Mouse (Mus musculus): Measurements from ENCODE around the gene Camk2b. TPM values are rescaled to one million over a fixed set of nuclear protein-coding genes. Genes with fewer than 3 reads are reported as not detected.

The Camk2b gene
- polyA plus RNA-seq, 1 experiment from 2014 or later, result 1.1 TPM

DNA sequence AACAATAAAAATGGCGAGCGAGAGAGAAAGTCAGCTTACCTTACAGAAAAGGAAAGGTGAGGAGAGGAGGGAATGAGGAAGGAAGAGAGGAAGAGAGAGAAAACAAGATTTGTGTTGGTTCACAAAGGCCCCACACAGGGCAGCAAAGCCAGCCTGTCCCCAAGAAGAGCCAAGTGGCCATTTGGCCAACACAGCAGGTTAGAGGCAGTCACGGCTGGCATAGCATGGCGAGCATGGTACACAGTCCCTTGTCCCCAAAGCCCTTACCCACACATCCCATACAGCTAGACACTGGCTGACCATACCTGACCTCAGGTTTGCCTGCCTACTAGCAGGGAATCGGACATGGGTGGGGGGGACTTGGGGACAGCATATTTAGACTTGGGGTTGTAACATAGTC lies 82.5 kb downstream of the Camk2b start:
- ATAC-seq (ENCODE audit: low read depth), result no peak
- 90% methylated on average over 5 of the region's 5 CpGs for WGBS
- no peaks in the 10 kb centered on the region for H3K27me3 ChIP-seq (ENCODE audit: control insufficient read depth, insufficient read depth, low read depth, low read length)

DNA sequence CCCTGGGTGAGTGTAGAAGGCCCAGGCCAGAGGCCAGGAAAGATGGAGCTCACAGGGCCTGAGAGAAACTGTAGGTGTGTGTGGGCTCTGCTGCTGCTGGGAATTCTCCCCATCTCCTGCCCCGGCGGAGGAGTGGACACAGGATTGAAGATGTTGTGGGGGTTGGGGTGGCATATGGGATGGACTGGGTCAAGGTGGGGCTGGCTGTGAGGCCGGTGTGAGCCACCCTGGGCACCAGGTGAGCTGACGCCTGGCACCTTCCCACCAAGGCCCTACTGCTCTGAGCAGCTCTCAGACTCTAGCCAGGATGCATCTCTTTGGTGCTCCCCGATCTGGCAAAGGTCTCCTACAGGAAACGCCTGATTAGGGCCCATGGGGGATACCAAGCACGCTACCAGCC lies 84.8 kb downstream of the Camk2b start:
- no peaks in the 10 kb centered on the region for H3K4me1 ChIP-seq (replicated peaks; ENCODE audit: control insufficient read depth, insufficient read depth, low read length)
- 80% methylated on average over 7 of the region's 7 CpGs for WGBS

More for the DNA sequence above, 82.5 kb downstream of the Camk2b start:
- Histone ChIP-seq H3K36me3 (ENCODE audit: control insufficient read depth, insufficient read depth, low read length) (no peaks in the 10 kb centered on the region), H3K27ac (ENCODE audit: low read length) (no peak overlapping the region), H3K4me2 (ENCODE audit: low read depth, low read length) (no peak overlapping the region), H3K9ac (ENCODE audit: low read length) (no peak overlapping the region), H3K4me1 (replicated peaks; ENCODE audit: control insufficient read depth, insufficient read depth, low read length) (no peaks in the 10 kb centered on the region), H3K9me3 (ENCODE audit: control insufficient read depth, low read length) (no peaks in the 10 kb centered on the region), H3K4me3 (ENCODE audit: low read length) (no peak overlapping the region)

DNA sequence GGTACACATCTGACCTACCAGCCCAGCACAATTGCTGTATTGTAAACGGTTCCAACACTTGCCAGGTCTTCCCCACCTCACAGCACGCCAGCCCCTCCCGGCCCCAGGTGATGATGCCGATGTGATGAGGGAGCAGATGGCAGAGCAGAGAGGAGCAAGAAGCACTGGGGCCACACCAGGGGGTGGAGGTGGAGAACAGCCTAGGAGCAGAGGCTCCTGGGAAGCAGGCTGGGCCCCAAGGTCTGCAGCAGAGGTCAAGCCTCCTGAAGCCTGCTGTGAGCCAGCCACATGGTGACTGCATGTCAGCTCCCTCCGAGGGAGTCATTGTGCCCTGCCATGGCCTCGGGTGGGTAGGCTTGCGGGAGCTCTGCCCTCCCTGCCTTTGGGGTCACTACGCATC lies 85.6 kb downstream of the Camk2b start:
- no peak for ATAC-seq (ENCODE audit: low read depth)

More for the DNA sequence above, 84.8 kb downstream of the Camk2b start:
- H3K27me3 ChIP-seq (ENCODE audit: control insufficient read depth, insufficient read depth, low read depth, low read length), result no peaks in the 10 kb centered on the region
- H3K36me3 ChIP-seq (ENCODE audit: control insufficient read depth, insufficient read depth, low read length), result no peaks in the 10 kb centered on the region
- H3K9ac ChIP-seq (ENCODE audit: low read length), result no peak overlapping the region
- H3K27ac ChIP-seq (ENCODE audit: low read length), result no peak overlapping the region
- no peak for ATAC-seq (ENCODE audit: low read depth)
- no peaks in the 10 kb centered on the region for H3K9me3 ChIP-seq (ENCODE audit: control insufficient read depth, low read length)
- H3K4me2 ChIP-seq (ENCODE audit: low read depth, low read length), result no peak overlapping the region
- H3K4me3 ChIP-seq (ENCODE audit: low read length), result no peak overlapping the region

DNA sequence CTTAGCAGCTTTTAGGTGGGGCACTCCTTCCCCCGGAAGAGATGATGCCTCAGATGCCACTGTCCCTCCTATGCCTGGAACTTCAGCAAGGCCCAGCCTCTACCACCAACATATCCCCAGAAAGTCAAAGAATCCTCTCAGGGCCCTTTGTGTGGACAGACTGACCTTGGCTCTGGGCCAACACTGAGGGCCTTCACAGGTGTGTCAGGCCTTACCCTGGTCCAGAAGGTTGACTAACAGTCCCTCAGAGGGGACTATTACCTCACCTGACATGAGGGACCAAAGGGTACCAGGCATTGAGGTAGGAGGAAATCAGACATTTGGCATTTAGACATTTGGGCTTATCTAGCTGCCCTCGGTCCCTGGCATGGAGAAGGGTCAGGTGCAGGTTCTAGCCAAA lies 86.1 kb downstream of the Camk2b start:
- Histone ChIP-seq H3K27ac (ENCODE audit: low read length) (no peak overlapping the region), H3K9me3 (ENCODE audit: control insufficient read depth, low read length) (no peaks in the 10 kb centered on the region), H3K4me2 (ENCODE audit: low read depth, low read length) (no peak overlapping the region), H3K9ac (ENCODE audit: low read length) (no peak overlapping the region), H3K4me3 (ENCODE audit: low read length) (no peak overlapping the region), H3K4me1 (replicated peaks; ENCODE audit: control insufficient read depth, insufficient read depth, low read length) (no peaks in the 10 kb centered on the region), H3K36me3 (ENCODE audit: control insufficient read depth, insufficient read depth, low read length) (no peaks in the 10 kb centered on the region), H3K27me3 (ENCODE audit: control insufficient read depth, insufficient read depth, low read depth, low read length) (no peaks in the 10 kb centered on the region)
- WGBS, result 81% methylated on average over 2 of the region's 2 CpGs
- no peak for ATAC-seq (ENCODE audit: low read depth)

More for the DNA sequence above, 85.6 kb downstream of the Camk2b start:
- H3K27me3 ChIP-seq (ENCODE audit: control insufficient read depth, insufficient read depth, low read depth, low read length), result no peaks in the 10 kb centered on the region
- H3K9me3 ChIP-seq (ENCODE audit: control insufficient read depth, low read length), result no peaks in the 10 kb centered on the region
- H3K27ac ChIP-seq (ENCODE audit: low read length), result no peak overlapping the region
- H3K9ac ChIP-seq (ENCODE audit: low read length), result no peak overlapping the region
- H3K36me3 ChIP-seq (ENCODE audit: control insufficient read depth, insufficient read depth, low read length), result no peaks in the 10 kb centered on the region
- WGBS, result 63% methylated on average over 8 of the region's 8 CpGs
- no peak overlapping the region for H3K4me2 ChIP-seq (ENCODE audit: low read depth, low read length)
- no peaks in the 10 kb centered on the region for H3K4me1 ChIP-seq (replicated peaks; ENCODE audit: control insufficient read depth, insufficient read depth, low read length)
- H3K4me3 ChIP-seq (ENCODE audit: low read length), result no peak overlapping the region

DNA sequence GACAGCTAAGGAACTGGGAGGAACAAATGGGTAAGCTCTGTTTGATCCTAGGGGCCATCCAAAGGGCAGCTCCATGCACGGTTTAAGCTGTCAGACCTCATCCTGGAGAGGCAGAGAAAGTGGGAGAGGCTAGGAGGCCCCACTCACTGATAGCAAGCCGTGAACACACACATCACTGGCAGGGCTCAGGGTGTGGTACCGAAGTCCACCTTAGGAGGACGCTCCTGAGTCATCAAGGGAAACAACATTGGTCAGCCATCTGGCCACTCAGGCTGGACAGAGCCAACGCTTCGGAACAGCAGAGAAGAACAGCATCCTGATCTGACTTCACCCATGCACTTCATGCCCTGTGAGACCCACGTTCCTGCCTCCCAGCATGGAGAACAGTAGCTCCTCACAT lies 87.1 kb downstream of the Camk2b start:
- no peak for ATAC-seq (ENCODE audit: low read depth)

DNA sequence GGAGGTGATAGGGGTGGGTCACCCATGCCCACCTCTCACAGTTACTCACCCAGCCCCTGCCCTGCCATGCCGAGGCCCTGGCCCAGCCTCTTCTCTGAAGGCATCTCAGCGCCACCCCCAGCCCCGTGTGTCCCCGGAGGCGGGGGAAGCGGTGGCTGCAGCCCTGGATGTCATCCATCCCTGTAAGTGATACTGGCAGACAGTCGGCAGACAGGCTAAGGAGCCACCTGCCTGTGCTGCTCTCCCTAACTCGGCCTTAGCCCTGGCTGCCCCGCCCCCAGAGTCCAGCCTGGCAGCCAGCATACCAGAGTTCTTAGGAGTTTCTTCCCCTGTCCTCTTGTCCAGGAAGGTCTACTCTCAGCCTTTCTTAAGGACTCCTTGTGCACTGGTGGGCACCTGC lies 90.1 kb downstream of the Camk2b start:
- 14% methylated on average over 9 of the region's 9 CpGs for WGBS
- Histone ChIP-seq H3K9me3 (ENCODE audit: control insufficient read depth, low read length) (no peaks in the 10 kb centered on the region), H3K4me2 (ENCODE audit: low read depth, low read length) (no peak overlapping the region)

More for the DNA sequence above, 87.1 kb downstream of the Camk2b start:
- WGBS, result 74% methylated on average over 7 of the region's 7 CpGs
- Histone ChIP-seq H3K36me3 (ENCODE audit: control insufficient read depth, insufficient read depth, low read length) (no peaks in the 10 kb centered on the region), H3K4me2 (ENCODE audit: low read depth, low read length) (no peak overlapping the region), H3K9me3 (ENCODE audit: control insufficient read depth, low read length) (no peaks in the 10 kb centered on the region), H3K4me3 (ENCODE audit: low read length) (no peak overlapping the region), H3K27ac (ENCODE audit: low read length) (no peak overlapping the region), H3K27me3 (ENCODE audit: control insufficient read depth, insufficient read depth, low read depth, low read length) (no peaks in the 10 kb centered on the region), H3K4me1 (replicated peaks; ENCODE audit: control insufficient read depth, insufficient read depth, low read length) (no peaks in the 10 kb centered on the region), H3K9ac (ENCODE audit: low read length) (no peak overlapping the region)

DNA sequence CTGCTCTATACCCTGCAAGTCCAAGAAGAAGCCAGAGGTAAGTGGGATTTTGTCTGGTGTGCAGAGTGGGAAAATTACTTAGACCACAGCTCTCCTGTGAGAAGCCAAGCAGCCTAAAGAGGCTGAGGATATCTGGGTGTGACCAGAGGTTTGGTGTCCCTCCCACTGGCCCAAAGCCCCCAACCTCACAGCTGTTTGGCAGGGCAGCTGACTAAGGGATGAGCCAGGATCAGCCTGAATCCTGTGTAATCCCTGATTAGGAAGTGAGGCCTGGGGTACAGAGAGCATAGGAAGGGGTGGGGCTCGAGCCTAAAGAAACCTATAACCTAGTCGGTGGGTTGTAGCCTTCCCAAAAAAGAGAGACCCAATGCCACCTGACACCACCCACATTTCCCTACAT lies 91.1 kb downstream of the Camk2b start:
- no peaks in the 10 kb centered on the region for H3K9me3 ChIP-seq (ENCODE audit: control insufficient read depth, low read length)
- H3K36me3 ChIP-seq (ENCODE audit: control insufficient read depth, insufficient read depth, low read length), result no peaks in the 10 kb centered on the region
- H3K4me2 ChIP-seq (ENCODE audit: low read depth, low read length), result no peak overlapping the region
- no peak overlapping the region for H3K27ac ChIP-seq (ENCODE audit: low read length)
- no peak for ATAC-seq (ENCODE audit: low read depth)
- no peak overlapping the region for H3K9ac ChIP-seq (ENCODE audit: low read length)
- WGBS, result 61% methylated on average over 2 of the region's 2 CpGs
- H3K4me3 ChIP-seq (ENCODE audit: low read length), result no peak overlapping the region
- peaks cover 5% of the 10 kb centered on the region; the same call in 1 of the 2 replicates for H3K4me1 ChIP-seq (replicated peaks; ENCODE audit: control insufficient read depth, insufficient read depth, low read length)
- H3K27me3 ChIP-seq (ENCODE audit: control insufficient read depth, insufficient read depth, low read depth, low read length), result no peaks in the 10 kb centered on the region

More for the DNA sequence above, 90.1 kb downstream of the Camk2b start:
- Histone ChIP-seq H3K36me3 (ENCODE audit: control insufficient read depth, insufficient read depth, low read length) (no peaks in the 10 kb centered on the region), H3K27me3 (ENCODE audit: control insufficient read depth, insufficient read depth, low read depth, low read length) (no peaks in the 10 kb centered on the region), H3K4me3 (ENCODE audit: low read length) (no peak overlapping the region), H3K9ac (ENCODE audit: low read length) (no peak overlapping the region), H3K27ac (ENCODE audit: low read length) (no peak overlapping the region), H3K4me1 (replicated peaks; ENCODE audit: control insufficient read depth, insufficient read depth, low read length) (peaks cover 5% of the 10 kb centered on the region; the same call in 1 of the 2 replicates)
- no peak for ATAC-seq (ENCODE audit: low read depth)

DNA sequence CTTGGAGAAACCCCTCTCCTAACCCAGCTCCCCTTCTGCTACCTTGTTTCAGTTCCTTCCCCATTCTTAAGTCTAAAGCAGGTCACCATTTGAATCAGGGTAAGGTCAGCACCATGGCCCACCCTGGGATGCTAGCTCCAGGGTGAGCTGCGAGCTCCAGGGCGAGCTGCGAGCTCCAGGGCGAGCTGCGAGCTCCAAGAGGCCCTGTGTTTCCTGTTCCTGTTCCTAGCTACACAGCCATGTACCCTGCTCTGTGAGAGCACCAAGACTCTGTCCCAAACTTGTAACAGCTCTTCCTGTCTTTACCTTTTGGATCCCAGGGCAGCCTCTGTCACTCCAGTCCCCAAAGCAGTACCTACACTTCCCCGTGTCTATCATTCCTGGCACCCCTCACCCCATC lies 92.1 kb downstream of the Camk2b start:
- Histone ChIP-seq H3K4me3 (ENCODE audit: low read length) (no peak overlapping the region), H3K4me2 (ENCODE audit: low read depth, low read length) (no peak overlapping the region), H3K27ac (ENCODE audit: low read length) (no peak overlapping the region), H3K27me3 (ENCODE audit: control insufficient read depth, insufficient read depth, low read depth, low read length) (no peaks in the 10 kb centered on the region), H3K4me1 (replicated peaks; ENCODE audit: control insufficient read depth, insufficient read depth, low read length) (peaks cover 5% of the 10 kb centered on the region; the same call in 1 of the 2 replicates), H3K9ac (ENCODE audit: low read length) (no peak overlapping the region), H3K36me3 (ENCODE audit: control insufficient read depth, insufficient read depth, low read length) (no peaks in the 10 kb centered on the region), H3K9me3 (ENCODE audit: control insufficient read depth, low read length) (no peaks in the 10 kb centered on the region)
- 69% methylated on average over 6 of the region's 6 CpGs for WGBS
- no peak for ATAC-seq (ENCODE audit: low read depth)

DNA sequence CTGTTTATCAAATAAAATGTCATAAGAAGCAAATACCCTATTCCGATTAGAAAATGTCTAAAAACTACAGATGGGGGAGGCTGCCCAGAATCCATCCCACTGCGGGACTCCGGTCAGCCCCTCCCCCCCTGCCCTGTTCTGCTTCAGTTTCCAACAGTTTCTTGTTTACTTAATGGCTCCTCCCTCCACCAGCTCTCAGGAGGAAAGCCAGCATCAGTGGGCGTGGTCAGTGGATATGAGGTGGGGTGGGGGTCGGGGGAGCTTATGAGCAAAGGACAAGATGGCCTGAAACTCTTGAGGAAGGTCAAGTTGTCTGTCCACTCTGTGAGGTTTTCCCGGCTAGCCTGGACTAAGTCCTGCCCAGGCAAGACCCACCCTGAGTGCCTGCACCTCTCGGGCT lies 93.0 kb downstream of the Camk2b start:
- H3K9ac ChIP-seq (ENCODE audit: low read length), result no peak overlapping the region
- no peaks in the 10 kb centered on the region for H3K9me3 ChIP-seq (ENCODE audit: control insufficient read depth, low read length)
- peaks cover 5% of the 10 kb centered on the region; the same call in 1 of the 2 replicates for H3K4me1 ChIP-seq (replicated peaks; ENCODE audit: control insufficient read depth, insufficient read depth, low read length)
- no peak overlapping the region for H3K4me2 ChIP-seq (ENCODE audit: low read depth, low read length)
- WGBS, result 25% methylated on average over 7 of the region's 7 CpGs
- H3K27ac ChIP-seq (ENCODE audit: low read length), result no peak overlapping the region
- H3K4me3 ChIP-seq (ENCODE audit: low read length), result no peak overlapping the region
- no peak for ATAC-seq (ENCODE audit: low read depth)
- peaks cover under 1% of the 10 kb centered on the region; the same call in 1 of the 2 replicates for H3K36me3 ChIP-seq (ENCODE audit: control insufficient read depth, insufficient read depth, low read length)
- H3K27me3 ChIP-seq (ENCODE audit: control insufficient read depth, insufficient read depth, low read depth, low read length), result no peaks in the 10 kb centered on the region

DNA sequence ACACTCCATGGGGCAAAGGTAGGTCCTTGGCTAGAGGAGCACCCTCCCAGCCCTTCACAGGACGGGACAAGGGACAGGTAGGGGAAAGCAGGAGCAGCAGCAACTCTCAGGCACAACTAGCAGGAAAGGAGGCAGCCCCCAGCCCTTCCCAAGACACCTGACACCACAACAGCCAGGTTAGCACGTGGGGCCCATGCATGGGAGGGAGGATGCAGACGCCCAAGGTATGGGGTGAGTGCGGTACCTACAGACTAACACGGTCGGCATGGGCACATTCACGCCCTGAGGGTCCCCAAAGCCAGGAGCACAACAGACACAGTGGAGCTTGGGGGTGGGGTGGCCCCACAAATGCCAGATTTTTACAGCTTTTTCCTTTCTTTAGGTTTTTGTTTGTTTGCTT lies 95.0 kb downstream of the Camk2b start:
- Histone ChIP-seq H3K36me3 (ENCODE audit: control insufficient read depth, insufficient read depth, low read length) (peaks cover 4% of the 10 kb centered on the region), H3K27ac (ENCODE audit: low read length) (no peak overlapping the region), H3K4me2 (ENCODE audit: low read depth, low read length) (no peak overlapping the region), H3K4me3 (ENCODE audit: low read length) (no peak overlapping the region), H3K4me1 (replicated peaks; ENCODE audit: control insufficient read depth, insufficient read depth, low read length) (peaks cover 5% of the 10 kb centered on the region; the same call in 1 of the 2 replicates), H3K9me3 (ENCODE audit: control insufficient read depth, low read length) (no peaks in the 10 kb centered on the region), H3K27me3 (ENCODE audit: control insufficient read depth, insufficient read depth, low read depth, low read length) (no peaks in the 10 kb centered on the region), H3K9ac (ENCODE audit: low read length) (no peak overlapping the region)
- no peak for ATAC-seq (ENCODE audit: low read depth)
- 39% methylated on average over 7 of the region's 7 CpGs for WGBS

All from lung, embryonic 16.5 days (tissue).